Comparison of ENCODE assay signal across 14 mouse cellular contexts in the genomic region with DNA sequence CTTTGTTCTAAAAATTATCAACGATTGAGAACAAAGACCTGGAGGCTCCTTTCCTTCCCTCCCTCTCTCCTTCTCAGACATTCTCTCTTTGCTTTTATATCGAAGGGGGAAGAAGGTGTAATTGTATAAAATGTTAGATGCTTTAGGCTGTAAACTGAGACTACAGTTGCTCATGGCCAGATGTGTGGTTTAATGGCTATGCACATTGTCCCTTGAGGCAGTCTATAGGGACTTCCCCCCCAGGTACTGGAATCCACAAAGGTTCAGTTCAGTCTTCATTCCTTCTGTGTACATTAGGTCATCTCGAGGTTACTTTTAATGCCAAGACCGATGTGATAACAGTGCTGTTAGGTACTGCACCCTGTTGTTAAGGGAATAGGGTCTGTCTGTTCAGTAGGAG.
"Had no signal": no experiment of that assay in that cellular context is flagged by ENCODE, and none has a peak within 500 bp of the region (broad histone marks: within the 10 kb centered on the region; RNA-seq: fewer than 3 reads in every experiment).

No protein-coding gene starts in this region.

- ATAC-seq: intestine, embryonic 16.5 days had no signal

- H3K9ac ChIP-seq: liver, embryonic 13.5 days; lung, embryonic 14.5 days; stomach, embryonic 15.5 days had no signal

- H3K27me3 ChIP-seq: liver, embryonic 13.5 days; megakaryocyte, embryonic 14.5 days; stomach, embryonic 15.5 days had no signal

- H3K4me3 ChIP-seq: liver, embryonic 13.5 days; stomach, embryonic 15.5 days had no signal

- H3K4me2 ChIP-seq: liver, embryonic 13.5 days; lung, embryonic 14.5 days; midbrain, embryonic 11.5 days; stomach, embryonic 15.5 days had no signal

- H3K27ac ChIP-seq: liver, embryonic 13.5 days; stomach, embryonic 15.5 days had no signal

- H3K9me3 ChIP-seq: liver, embryonic 13.5 days; megakaryocyte, embryonic 14.5 days; stomach, embryonic 15.5 days had no signal

- DNase-seq: kidney, adult 18-20 months; kidney, adult 9 months; kidney, postnatal 14 days; kidney, postnatal 4 days; liver, embryonic 13.5 days; lung, embryonic 14.5 days; lung, postnatal 10 days; midbrain, embryonic 14.5 days; right cerebral cortex, postnatal 4 days; thymus, postnatal 25 days had no signal

- H3K4me1 ChIP-seq: stomach, embryonic 15.5 days had no signal
